Mouse (Mus musculus) ES-E14 (cell line): ENCODE results near the gene Ubtd1. TPM values are rescaled to one million over a fixed set of nuclear protein-coding genes. Genes with fewer than 3 reads are reported as not detected.

ENCODE experiments used
- DNase-seq: peaks from one replicate; pipeline ENCODE4 v3.0.0-alpha.2; 2013; ENCODE audit warnings: low read depth, low spot score
- H3K27ac ChIP-seq: 2 replicates; pipeline ENCODE4 v1.5.1; 2012; ENCODE audit warnings: low read depth, mild to moderate bottlenecking, low read length, moderate library complexity, mixed read lengths; ENCODE audit not compliant: poor library complexity, insufficient read depth, severe bottlenecking
- H3K36me3 ChIP-seq: 2 replicates; pipeline ENCODE4 v1.6.1; 2012; ENCODE audit warnings: mild to moderate bottlenecking, low read length, moderate library complexity, mixed read lengths; ENCODE audit not compliant: control insufficient read depth, poor library complexity, insufficient read depth, severe bottlenecking
- H3K4me1 ChIP-seq, 2 experiments: fragments of 150-350 bp in 1 of 2; sonication (generic) in 1 of 2; 2 replicates each; pipeline ENCODE4 v1.6.1; 2012; ENCODE audit warnings: low read length in 2 of 2, mild to moderate bottlenecking in 1 of 2, mixed read lengths in 1 of 2; ENCODE audit not compliant: control insufficient read depth in 2 of 2, insufficient read depth in 2 of 2, poor library complexity in 1 of 2
- H3K4me3 ChIP-seq, 2 experiments: fragments of 150-350 bp in 1 of 2; sonication (generic) in 1 of 2; 2 replicates each; pipeline ENCODE4 v1.5.1; 2012; ENCODE audit warnings: low read length in 2 of 2, low read depth in 1 of 2, mild to moderate bottlenecking in 1 of 2, mixed read lengths in 1 of 2; ENCODE audit not compliant: insufficient read depth in 1 of 2, poor library complexity in 1 of 2, severe bottlenecking in 1 of 2
- H3K9ac ChIP-seq: 2 replicates; pipeline ENCODE4 v1.6.1; 2012; ENCODE audit warnings: low read depth, mild to moderate bottlenecking, low read length, mixed read lengths; ENCODE audit not compliant: poor library complexity, insufficient read depth, severe bottlenecking
- H3K9me3 ChIP-seq: fragments of 150-350 bp; sonication (generic); 2 replicates; pipeline ENCODE4 v1.6.1; 2012; ENCODE audit warnings: low read depth, mild to moderate bottlenecking, low read length; ENCODE audit not compliant: control insufficient read depth, insufficient read depth
- CHD2 ChIP-seq: IDR thresholded peaks from 2 replicates; pipeline ENCODE4 v1.6.1; 2014; ENCODE audit warnings: mild to moderate bottlenecking, low read depth, low read length, inconsistent platforms
- HCFC1 ChIP-seq: IDR thresholded peaks from 2 replicates; pipeline ENCODE4 v1.6.1; 2012; ENCODE audit warnings: low read length, inconsistent platforms, borderline replicate concordance; ENCODE audit not compliant: insufficient read depth
- MAFK ChIP-seq: IDR thresholded peaks from 2 replicates; pipeline ENCODE4 v1.6.1; 2014; ENCODE audit warnings: mild to moderate bottlenecking, low read depth, low read length, inconsistent platforms; ENCODE audit not compliant: insufficient read depth
- ZC3H11A ChIP-seq: IDR thresholded peaks from 2 replicates; pipeline ENCODE4 v1.6.1; 2012; ENCODE audit warnings: low read depth, mild to moderate bottlenecking, inconsistent platforms, low read length, borderline replicate concordance
- ZNF384 ChIP-seq: IDR thresholded peaks from 2 replicates; pipeline ENCODE4 v1.6.1; 2012; ENCODE audit warnings: low read depth, low read length, inconsistent platforms
- in situ Hi-C, 2 experiments: fragments of 600-800 bp; cut with MboI; formaldehyde crosslinking; loops; one replicate each; pipeline ENCODE4 v1.15.1; 2025; ENCODE audit warnings: low sequenced_read_pairs in 2 of 2, inconsistent platforms in 1 of 2; ENCODE audit not compliant: unreplicated experiment in 2 of 2
- total RNA-seq: library from RNA; depleted of rRNA; stranded (reverse); fragments of 300-350 nt; gene quantifications from 2 replicates; pipeline ENCODE4 v1.2.3, GENCODE M21; 2012

Ubtd1 gene
- total RNA-seq, 1 experiment = 18.2 TPM

GRCm38 (mm10) chr19:41991926-41992477 lies 10.4 kb downstream of the Ubtd1 start:
- TF ChIP-seq MAFK = no peak
- no peak for TF ChIP-seq CHD2
- TF ChIP-seq ZNF384 = no peak
- no peak for TF ChIP-seq ZC3H11A
- TF ChIP-seq HCFC1 = no peak
- Histone ChIP-seq H3K9me3 (no peaks in the 10 kb centered on the region), H3K27ac (peak overlapping the region; percentile 50; the same call in 1 of the 2 replicates), H3K36me3 (no peaks in the 10 kb centered on the region; the same call in 1 of the 2 replicates), H3K4me3 (no peak overlapping the region), H3K4me1 (peaks cover 11 to 36% of the 10 kb centered on the region in 2 experiments), H3K9ac (no peak overlapping the region)
- in situ Hi-C loops = no loop called here
- DNase-seq = no peak

- TF ChIP-seq ZC3H11A (no peak), HCFC1 (no peak), ZNF384 (no peak), MAFK (no peak), CHD2 (no peak)
- no peak for DNase-seq
- Histone ChIP-seq H3K9me3 (no peaks in the 10 kb centered on the region), H3K36me3 (no peaks in the 10 kb centered on the region), H3K27ac (no peak overlapping the region), H3K4me1 (peaks cover 16 to 39% of the 10 kb centered on the region in 2 experiments), H3K4me3 (no peak overlapping the region), H3K9ac (no peak overlapping the region)
- in situ Hi-C loops = no loop called here
Measured at GRCm38 (mm10) chr19:41992971-41993370, 11.4 kb downstream of the Ubtd1 start.

GRCm38 (mm10) chr19:41993484-41993883 lies 11.9 kb downstream of the Ubtd1 start:
- no peaks in the 10 kb centered on the region for H3K9me3 ChIP-seq
- no peak for TF ChIP-seq MAFK
- no peak for TF ChIP-seq HCFC1
- TF ChIP-seq ZNF384 = no peak
- TF ChIP-seq ZC3H11A = no peak
- TF ChIP-seq CHD2 = no peak
- H3K9ac ChIP-seq = no peak overlapping the region
- 0 out of 4 replicates have a peak overlapping the region, but pooled peaks of 1 of the 2 experiments have one; percentile 10 for H3K4me3 ChIP-seq
- in situ Hi-C loops = no loop called here
- H3K36me3 ChIP-seq = no peaks in the 10 kb centered on the region
- H3K27ac ChIP-seq = no peak overlapping the region
- peaks cover 16 to 39% of the 10 kb centered on the region in 2 experiments for H3K4me1 ChIP-seq
- no peak for DNase-seq

GRCm38 (mm10) chr19:41994023-41994422 lies 12.5 kb downstream of the Ubtd1 start:
- H3K4me3 ChIP-seq = no peak overlapping the region
- H3K27ac ChIP-seq = no peak overlapping the region
- in situ Hi-C loops = no loop called here
- H3K9me3 ChIP-seq = no peaks in the 10 kb centered on the region
- no peak overlapping the region for H3K9ac ChIP-seq
- no peak for TF ChIP-seq ZC3H11A
- DNase-seq = no peak
- H3K36me3 ChIP-seq = no peaks in the 10 kb centered on the region
- peaks cover 18 to 39% of the 10 kb centered on the region in 2 experiments for H3K4me1 ChIP-seq

- Histone ChIP-seq H3K36me3 (no peaks in the 10 kb centered on the region), H3K9me3 (no peaks in the 10 kb centered on the region), H3K4me3 (no peak overlapping the region), H3K9ac (no peak overlapping the region), H3K4me1 (peaks cover 21 to 39% of the 10 kb centered on the region in 2 experiments), H3K27ac (peak overlapping the region; percentile 45; the same call in 1 of the 2 replicates)
- in situ Hi-C loops = no loop called here
- DNase-seq = no peak
- TF ChIP-seq ZC3H11A (no peak), ZNF384 (no peak), CHD2 (no peak), HCFC1 (no peak), MAFK (no peak)
Measured at GRCm38 (mm10) chr19:41995483-41995882, 13.9 kb downstream of the Ubtd1 start.
